ENCODE assay signal across 8 mouse cellular contexts in genomic region chr5:135286185-135286584, GRCm38 (mm10). TPM values are rescaled to one million over a fixed set of nuclear protein-coding genes. Genes with fewer than 3 reads are reported as not detected.
DNase-seq lines count a peak whose midpoint lies in the region; ATAC-seq and TF ChIP-seq lines count a peak whose summit lies in the region.

No protein-coding gene starts in this region.

- DNase-seq in CD8-positive naive resting alpha-beta T cell, adult 2 months (ENCODE audit: low read depth in 2 of 2, low spot score in 2 of 2), result peak; percentile 10 to 15
- DNase-seq in forebrain, embryonic 11.5 days (ENCODE audit: low spot score), result peak; percentile 92
- peak; percentile 85 to 90 for DNase-seq in heart, postnatal 10 days
- DNase-seq in kidney, postnatal 4 days, result peak; percentile 89 to 92
- peak; percentile 93 for DNase-seq in lung, embryonic 14.5 days
- DNase-seq in ovary, postnatal 10 days (ENCODE audit: low spot score), result peak; percentile 56
- peak; percentile 68 for DNase-seq in thymus, adult 2 months

- H3K27ac ChIP-seq in bone marrow macrophage, adult 2 months (ENCODE audit: insufficient read depth, low read depth, low read length), result no peak overlapping the region
- H3K27ac ChIP-seq in forebrain, embryonic 11.5 days (ENCODE audit: low read depth, low read length), result no peak overlapping the region
- no peak overlapping the region for H3K27ac ChIP-seq in lung, embryonic 14.5 days (ENCODE audit: low read depth)
- no peak overlapping the region for H3K27ac ChIP-seq in thymus, adult 2 months (ENCODE audit: control insufficient read depth, insufficient read depth, low read length)

- H3K4me1 ChIP-seq in bone marrow macrophage, adult 2 months (ENCODE audit: control insufficient read depth, insufficient read depth, low read length), result no peaks in the 10 kb centered on the region
- no peaks in the 10 kb centered on the region for H3K4me1 ChIP-seq in forebrain, embryonic 11.5 days (replicated peaks; ENCODE audit: control insufficient read depth, insufficient read depth, low read length)
- H3K4me1 ChIP-seq in lung, embryonic 14.5 days (ENCODE audit: insufficient read depth), result no peaks in the 10 kb centered on the region
- H3K4me1 ChIP-seq in thymus, adult 2 months (replicated peaks; ENCODE audit: control insufficient read depth, insufficient read depth, low read length), result no peaks in the 10 kb centered on the region

- TF ChIP-seq CTCF in bone marrow macrophage, adult 2 months (IDR thresholded peaks at IDR 0.05; ENCODE audit: low read depth, low read length), result peak; percentile 48
- peak; percentile 95 for TF ChIP-seq CTCF in lung, embryonic 14.5 days (IDR thresholded peaks at IDR 0.05; ENCODE audit: low read depth)
- TF ChIP-seq CTCF in thymus, adult 2 months (IDR thresholded peaks at IDR 0.05; ENCODE audit: borderline replicate concordance, control insufficient read depth, extremely low read depth, insufficient read depth, low read length, poor library complexity), result peak; percentile 80; the same call in 1 of the 2 replicates

- TF ChIP-seq POLR2A in bone marrow macrophage, adult 2 months (IDR thresholded peaks at IDR 0.05; ENCODE audit: borderline replicate concordance, low read depth, low read length), result no peak
- TF ChIP-seq POLR2A in thymus, adult 2 months (IDR thresholded peaks at IDR 0.05; ENCODE audit: control insufficient read depth, extremely low read depth, insufficient read depth, low read length, poor library complexity), result no peak

- no peaks in the 10 kb centered on the region for H3K27me3 ChIP-seq in forebrain, embryonic 11.5 days (ENCODE audit: control insufficient read depth, insufficient read depth, low read length)
- no peaks in the 10 kb centered on the region for H3K27me3 ChIP-seq in lung, embryonic 14.5 days (ENCODE audit: insufficient read depth, low read length)
- H3K27me3 ChIP-seq in thymus, adult 2 months (ENCODE audit: control insufficient read depth, insufficient read depth, low read length), result no peaks in the 10 kb centered on the region

- H3K4me3 ChIP-seq in bone marrow macrophage, adult 2 months (ENCODE audit: insufficient read depth, low read length), result no peak overlapping the region
- no peak overlapping the region for H3K4me3 ChIP-seq in forebrain, embryonic 11.5 days (ENCODE audit: low read depth, low read length)
- H3K4me3 ChIP-seq in lung, embryonic 14.5 days (ENCODE audit: low read depth, low read length), result no peak overlapping the region
- H3K4me3 ChIP-seq in thymus, adult 2 months (ENCODE audit: control insufficient read depth, insufficient read depth, low read length), result no peak overlapping the region

- H3K9me3 ChIP-seq in forebrain, embryonic 11.5 days (ENCODE audit: control insufficient read depth, low read length), result no peaks in the 10 kb centered on the region
- no peaks in the 10 kb centered on the region for H3K9me3 ChIP-seq in lung, embryonic 14.5 days (ENCODE audit: low read depth, low read length)

- no peaks in the 10 kb centered on the region for H3K36me3 ChIP-seq in forebrain, embryonic 11.5 days (ENCODE audit: control insufficient read depth, insufficient read depth, low read length)
- H3K36me3 ChIP-seq in lung, embryonic 14.5 days (ENCODE audit: insufficient read depth), result no peaks in the 10 kb centered on the region
- no peaks in the 10 kb centered on the region for H3K36me3 ChIP-seq in thymus, adult 2 months (ENCODE audit: control insufficient read depth, insufficient read depth, low read length)

- H3K4me2 ChIP-seq in forebrain, embryonic 11.5 days (ENCODE audit: low read depth, low read length, severe bottlenecking), result no peak overlapping the region
- no peak overlapping the region for H3K4me2 ChIP-seq in lung, embryonic 14.5 days

- ATAC-seq in forebrain, embryonic 11.5 days (replicated peaks; ENCODE audit: low FRiP score), result peak; percentile 69
- peak; percentile 56; the same call in 1 of the 2 replicates for ATAC-seq in lung, embryonic 14.5 days (ENCODE audit: insufficient read depth)

- intact Hi-C loops in heart, postnatal 10 days (cut with DNase I), result loop anchor here (1.0 to 10.0 kb wide), 3 partner anchors 50 to 271 kb away; no protein-coding TSS in a partner anchor

- WGBS in forebrain, embryonic 11.5 days, result 0% methylated on average over 6 of the region's 6 CpGs
- under 1% methylated on average over 6 of the region's 6 CpGs for WGBS in lung, embryonic 14.5 days
- WGBS in thymus, adult 2 months, result 2% methylated on average over 6 of the region's 6 CpGs

- H3K9ac ChIP-seq in forebrain, embryonic 11.5 days (ENCODE audit: low read length), result no peak overlapping the region
- H3K9ac ChIP-seq in lung, embryonic 14.5 days, result no peak overlapping the region

RNA-seq across cellular contexts. Expression of gene Fzd9, which starts 35.2 kb away (rescaled TPM):
- not detected in 2 replicates for polyA plus RNA-seq in bone marrow macrophage, adult 2 months (2012; ENCODE audit: insufficient read depth, insufficient read length, missing spikeins)
- polyA plus RNA-seq in forebrain, embryonic 11.5 days (2014; fragmentation: Nextera tagmentation; extraction: Ambion mirVana), result 19.5 and 19.7 TPM in 2 replicates
- under 1 TPM; 0.55 to 0.84 TPM for total RNA-seq in heart, postnatal 10 days (2021)
- polyA plus RNA-seq in lung, embryonic 14.5 days (2014; fragmentation: Nextera tagmentation; extraction: Ambion mirVana), result 0.43 and 0.65 TPM in 2 replicates
- 0.06 and 0.58 TPM in 2 replicates for polyA plus RNA-seq in thymus, adult 2 months (2012; rRNA removed)

Comparison
In these comparisons a context has a peak if more than half of its experiments do, and no peak if none do; other contexts are left out.
1. DNase-seq: peak in every context shown above with its lines; median percentile 93 in lung, embryonic 14.5 days; 92 in forebrain, embryonic 11.5 days; 90 in kidney, postnatal 4 days; 88 in heart, postnatal 10 days; 68 in thymus, adult 2 months; 56 in ovary, postnatal 10 days; 12 in CD8-positive naive resting alpha-beta T cell, adult 2 months.
2. RNA of gene Fzd9, which starts 35.2 kb away (polyA plus RNA-seq): 19.5 to 19.7 TPM in forebrain, embryonic 11.5 days; 0.06 to 0.58 TPM in thymus, adult 2 months, 0.43 to 0.65 TPM in lung, embryonic 14.5 days and not detected in bone marrow macrophage, adult 2 months; every median in the first group is over 10 times any median in the second.
3. Peak in every context shown above with its lines, with median percentiles within 50 percentile points of each other: CTCF ChIP-seq.